Mouse (Mus musculus): ENCODE measurements at regions not wholly inside any gene's neighbourhood (a gene's known extent, or its start where the extent isn't known, plus 50 kb on each side); places are given as distances from the start of the nearest gene placed in this dataset.

DNA sequence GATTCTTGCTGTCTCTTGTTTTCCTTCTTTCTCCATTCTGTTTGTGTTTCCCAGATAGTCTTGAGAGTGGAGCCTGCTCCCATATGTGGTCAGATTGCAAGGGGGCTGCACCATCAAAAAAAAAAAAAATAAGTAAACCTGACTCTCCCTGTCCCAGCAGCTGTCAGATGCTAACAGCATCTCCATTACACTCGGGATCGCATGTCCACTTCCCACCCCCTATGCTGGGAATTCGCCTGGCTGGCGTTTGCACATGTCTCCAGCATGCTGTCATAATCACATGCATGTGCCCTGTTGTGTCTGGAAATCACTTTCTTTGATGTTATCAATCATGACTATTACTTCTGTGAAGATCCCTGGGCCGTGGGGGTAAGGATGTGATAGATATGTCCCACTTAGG is 179.1 kb downstream of the Ajap1 start:
- peaks cover 98% of the 10 kb centered on the region for H3K9me3 ChIP-seq (replicated peaks; ENCODE audit: low read length)
- H3K4me3 ChIP-seq (replicated peaks in 1 of 3; ENCODE audit: low read depth in 2 of 3, low read length in 2 of 3, poor library complexity in 1 of 3) = no peak overlapping the region
- no peak overlapping the region for H3K4me2 ChIP-seq (ENCODE audit: insufficient read depth, low read depth, poor library complexity, severe bottlenecking)
- no peak for DNase-seq (ENCODE audit: extremely low read depth)
- in situ Hi-C loops (cut with MboI; ENCODE audit: low pct_ligation_motif_present, low pct_unique_long_range_greater_than_20kb, low sequenced_read_pairs) = no loop called here
- H3K27me3 ChIP-seq (replicated peaks) = no peaks in the 10 kb centered on the region
- H3K4me1 ChIP-seq (ENCODE audit: control insufficient read depth in 1 of 2, insufficient read depth in 2 of 2) = no peaks in the 10 kb centered on the region
- H3K36me3 ChIP-seq (replicated peaks in 1 of 2; ENCODE audit: control insufficient read depth in 1 of 2, insufficient read depth in 1 of 2, low read length in 1 of 2) = no peaks in the 10 kb centered on the region
- no peak overlapping the region for H3K27ac ChIP-seq (ENCODE audit: insufficient read depth, low read depth)
- H3K79me2 ChIP-seq (replicated peaks; ENCODE audit: control insufficient read depth, extremely low read depth, insufficient read depth, poor library complexity, severe bottlenecking) = no peaks in the 10 kb centered on the region
- no peak overlapping the region for H3K9ac ChIP-seq (ENCODE audit: insufficient read depth, low read depth)
- TF ChIP-seq RCOR1 (conservative IDR thresholded peaks at IDR 0.05; ENCODE audit: low read depth, low read length) (no peak), POLR2AphosphoS2 (IDR thresholded peaks at IDR 0.05; ENCODE audit: low read depth, low read length) (no peak), MEF2A (IDR thresholded peaks at IDR 0.05; ENCODE audit: borderline replicate concordance, low read depth, low read length) (no peak)
- dilution Hi-C loops (cut with MboI; ENCODE audit: extremely low pct_ligation_motif_present, extremely low pct_unique_long_range_greater_than_20kb, low sequenced_read_pairs) = no loop called here

DNA sequence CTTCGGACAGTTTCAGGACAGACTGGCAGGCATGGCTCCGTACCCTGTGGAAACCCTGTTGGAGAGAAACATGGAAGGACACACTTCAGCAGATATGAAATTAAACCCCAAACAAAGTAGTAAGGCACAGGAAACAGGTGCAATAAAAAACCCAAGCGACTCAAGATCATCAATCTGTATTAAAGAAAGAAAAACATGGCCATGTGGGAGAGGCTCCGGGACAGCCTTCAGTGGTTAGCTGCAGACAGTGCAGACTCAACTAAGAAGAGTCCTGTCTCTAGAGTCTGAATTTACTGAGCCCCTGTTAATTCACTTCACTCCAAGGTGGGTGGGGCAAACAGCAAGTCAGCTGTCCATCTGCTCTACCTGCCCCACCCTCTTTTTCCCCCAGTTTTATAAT is 179.8 kb downstream of the Ajap1 start:
- Histone ChIP-seq H3K4me1 (ENCODE audit: control insufficient read depth in 1 of 2, insufficient read depth in 2 of 2) (no peaks in the 10 kb centered on the region), H3K27me3 (replicated peaks) (no peaks in the 10 kb centered on the region), H3K4me2 (ENCODE audit: insufficient read depth, low read depth, poor library complexity, severe bottlenecking) (no peak overlapping the region), H3K9ac (ENCODE audit: insufficient read depth, low read depth) (no peak overlapping the region), H3K9me3 (replicated peaks; ENCODE audit: low read length) (peaks cover 98% of the 10 kb centered on the region), H3K36me3 (replicated peaks in 1 of 2; ENCODE audit: control insufficient read depth in 1 of 2, insufficient read depth in 1 of 2, low read length in 1 of 2) (no peaks in the 10 kb centered on the region), H3K4me3 (replicated peaks in 1 of 3; ENCODE audit: low read depth in 2 of 3, low read length in 2 of 3, poor library complexity in 1 of 3) (no peak overlapping the region), H3K79me2 (replicated peaks; ENCODE audit: control insufficient read depth, extremely low read depth, insufficient read depth, poor library complexity, severe bottlenecking) (no peaks in the 10 kb centered on the region), H3K27ac (ENCODE audit: insufficient read depth, low read depth) (no peak overlapping the region)
- no peak for DNase-seq (ENCODE audit: extremely low read depth)
- in situ Hi-C loops (cut with MboI; ENCODE audit: low pct_ligation_motif_present, low pct_unique_long_range_greater_than_20kb, low sequenced_read_pairs) = no loop called here
- no peak for TF ChIP-seq CHD2 (IDR thresholded peaks at IDR 0.05; ENCODE audit: low read length)
- no peak for TF ChIP-seq POLR2AphosphoS2 (IDR thresholded peaks at IDR 0.05; ENCODE audit: low read depth, low read length)
- TF ChIP-seq USF2 (conservative IDR thresholded peaks at IDR 0.05; ENCODE audit: low read depth, low read length) = no peak
- no peak for TF ChIP-seq SMC3 (IDR thresholded peaks at IDR 0.05; ENCODE audit: low read depth, low read length)
- no peak for TF ChIP-seq JUN (IDR thresholded peaks at IDR 0.05; ENCODE audit: insufficient read depth, low read depth, low read length)
- no peak for TF ChIP-seq TCF12 (IDR thresholded peaks at IDR 0.05; ENCODE audit: low read depth, low read length)
- no peak for TF ChIP-seq MAX (IDR thresholded peaks at IDR 0.05; ENCODE audit: low read length)
- no peak for TF ChIP-seq NRF1 (IDR thresholded peaks at IDR 0.05; ENCODE audit: low read depth, low read length)
- dilution Hi-C loops (cut with MboI; ENCODE audit: extremely low pct_ligation_motif_present, extremely low pct_unique_long_range_greater_than_20kb, low sequenced_read_pairs) = no loop called here

DNA sequence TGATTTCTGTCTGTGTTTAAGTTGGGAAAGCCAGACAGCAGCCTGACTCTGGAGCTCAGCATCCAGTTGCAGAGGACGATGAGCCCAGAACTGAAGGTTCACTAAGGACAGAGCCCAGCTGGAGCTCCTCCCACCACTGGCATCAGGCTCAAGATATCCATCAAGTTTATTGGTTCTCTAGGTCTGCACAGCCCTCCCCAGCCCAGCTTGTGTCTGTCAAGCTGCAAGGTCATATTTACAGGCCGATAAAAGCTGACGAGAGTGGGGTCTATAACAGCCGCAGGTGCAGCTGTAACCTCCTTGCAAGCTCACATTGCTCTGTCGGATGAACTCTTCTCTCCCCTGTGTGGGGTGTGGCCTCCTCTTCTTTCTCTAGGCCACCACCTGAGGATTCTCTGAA is 184.3 kb downstream of the Ajap1 start:
- Histone ChIP-seq H3K4me3 (replicated peaks in 1 of 3; ENCODE audit: low read depth in 2 of 3, low read length in 2 of 3, poor library complexity in 1 of 3) (no peak overlapping the region), H3K36me3 (replicated peaks in 1 of 2; ENCODE audit: control insufficient read depth in 1 of 2, insufficient read depth in 1 of 2, low read length in 1 of 2) (no peaks in the 10 kb centered on the region), H3K4me2 (ENCODE audit: insufficient read depth, low read depth, poor library complexity, severe bottlenecking) (no peak overlapping the region), H3K4me1 (ENCODE audit: control insufficient read depth in 1 of 2, insufficient read depth in 2 of 2) (no peaks in the 10 kb centered on the region), H3K27me3 (replicated peaks) (no peaks in the 10 kb centered on the region), H3K9me3 (replicated peaks; ENCODE audit: low read length) (peaks cover 98% of the 10 kb centered on the region), H3K79me2 (replicated peaks; ENCODE audit: control insufficient read depth, extremely low read depth, insufficient read depth, poor library complexity, severe bottlenecking) (no peaks in the 10 kb centered on the region), H3K27ac (ENCODE audit: insufficient read depth, low read depth) (no peak overlapping the region), H3K9ac (ENCODE audit: insufficient read depth, low read depth) (no peak overlapping the region)
- no peak for DNase-seq (ENCODE audit: extremely low read depth)
- dilution Hi-C loops (cut with MboI; ENCODE audit: extremely low pct_ligation_motif_present, extremely low pct_unique_long_range_greater_than_20kb, low sequenced_read_pairs) = no loop called here
- in situ Hi-C loops (cut with MboI; ENCODE audit: low pct_ligation_motif_present, low pct_unique_long_range_greater_than_20kb, low sequenced_read_pairs) = no loop called here
- no peak for TF ChIP-seq ELF1 (IDR thresholded peaks at IDR 0.05; ENCODE audit: low read depth, low read length)
- TF ChIP-seq ZKSCAN1 (IDR thresholded peaks at IDR 0.05; ENCODE audit: borderline replicate concordance, low read depth, low read length) = no peak
- TF ChIP-seq UBTF (IDR thresholded peaks at IDR 0.05; ENCODE audit: low read depth, low read length) = no peak
- no peak for TF ChIP-seq SIN3A (IDR thresholded peaks at IDR 0.05; ENCODE audit: low read length)
- no peak for TF ChIP-seq BHLHE40 (IDR thresholded peaks at IDR 0.05; ENCODE audit: low read depth, low read length)
